Mouse (Mus musculus) C2C12 (cell line): ENCODE data around the gene Ctsf.

Experiments used
- CEBPB ChIP-seq: IDR thresholded peaks from one replicate; pipeline ENCODE4 v1.6.1; 2011; ENCODE audit warnings: low read depth, mild to moderate bottlenecking, control low read depth, moderate library complexity
- CTCF ChIP-seq: IDR thresholded peaks from one replicate; pipeline ENCODE4 v1.5.1; 2011; ENCODE audit not compliant: control insufficient read depth, insufficient read depth, insufficient read length
- MAX ChIP-seq: IDR thresholded peaks from one replicate; pipeline ENCODE4 v1.6.1; 2011; ENCODE audit warnings: mild to moderate bottlenecking, control low read depth
- MYOD1 ChIP-seq: IDR thresholded peaks from one replicate; pipeline ENCODE4 v1.6.1; 2011; ENCODE audit warnings: low read depth; ENCODE audit not compliant: control insufficient read depth, insufficient read length
- MYOG ChIP-seq: IDR thresholded peaks from one replicate; pipeline ENCODE4 v1.6.1; 2011; ENCODE audit not compliant: control insufficient read depth, insufficient read length; ENCODE audit errors: extremely low read depth
- USF1 ChIP-seq: IDR thresholded peaks from one replicate; pipeline ENCODE4 v1.6.1; 2011; ENCODE audit warnings: low read depth, mild to moderate bottlenecking, control low read depth, moderate library complexity

DNA sequence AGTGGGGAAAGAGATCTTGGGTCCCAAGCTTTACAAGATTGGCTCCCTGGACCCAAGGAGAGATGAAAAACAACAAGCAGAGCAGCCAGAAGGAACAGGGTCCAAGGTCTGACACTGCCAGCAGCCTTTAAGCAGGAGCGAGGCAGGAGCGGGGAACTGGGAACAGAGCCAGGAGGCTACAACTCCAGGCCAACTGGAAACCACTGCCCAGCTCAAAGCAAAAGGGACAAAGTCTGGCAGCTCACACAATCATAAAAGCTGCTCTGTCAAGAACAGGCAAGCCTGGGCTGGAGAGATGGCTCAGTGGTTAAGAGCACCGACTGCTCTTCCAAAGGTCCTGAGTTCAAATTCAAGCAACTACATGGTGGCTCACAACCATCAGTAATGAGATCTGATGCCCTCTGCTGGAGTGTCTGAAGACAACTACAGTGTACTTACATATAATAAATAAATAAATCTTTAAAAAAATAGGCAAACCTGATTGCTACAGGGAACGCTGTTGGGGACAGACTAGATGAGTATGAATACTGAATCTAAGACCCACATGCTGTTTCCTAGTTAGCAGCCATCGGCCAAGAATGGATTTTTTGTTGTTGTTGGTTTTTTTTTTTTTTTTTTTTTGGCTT lies 34.1 kb upstream of the Ctsf start:
- no peak for TF ChIP-seq CTCF
- TF ChIP-seq CEBPB, result no peak
- no peak for TF ChIP-seq MYOD1
- TF ChIP-seq MYOG, result no peak
- no peak for TF ChIP-seq USF1
- no peak for TF ChIP-seq MAX
